Mouse (Mus musculus): ENCODE measurements at regions not wholly inside any gene's neighbourhood (a gene's known extent, or its start where the extent isn't known, plus 50 kb on each side); places are given as distances from the start of the nearest gene placed in this dataset.

DNA sequence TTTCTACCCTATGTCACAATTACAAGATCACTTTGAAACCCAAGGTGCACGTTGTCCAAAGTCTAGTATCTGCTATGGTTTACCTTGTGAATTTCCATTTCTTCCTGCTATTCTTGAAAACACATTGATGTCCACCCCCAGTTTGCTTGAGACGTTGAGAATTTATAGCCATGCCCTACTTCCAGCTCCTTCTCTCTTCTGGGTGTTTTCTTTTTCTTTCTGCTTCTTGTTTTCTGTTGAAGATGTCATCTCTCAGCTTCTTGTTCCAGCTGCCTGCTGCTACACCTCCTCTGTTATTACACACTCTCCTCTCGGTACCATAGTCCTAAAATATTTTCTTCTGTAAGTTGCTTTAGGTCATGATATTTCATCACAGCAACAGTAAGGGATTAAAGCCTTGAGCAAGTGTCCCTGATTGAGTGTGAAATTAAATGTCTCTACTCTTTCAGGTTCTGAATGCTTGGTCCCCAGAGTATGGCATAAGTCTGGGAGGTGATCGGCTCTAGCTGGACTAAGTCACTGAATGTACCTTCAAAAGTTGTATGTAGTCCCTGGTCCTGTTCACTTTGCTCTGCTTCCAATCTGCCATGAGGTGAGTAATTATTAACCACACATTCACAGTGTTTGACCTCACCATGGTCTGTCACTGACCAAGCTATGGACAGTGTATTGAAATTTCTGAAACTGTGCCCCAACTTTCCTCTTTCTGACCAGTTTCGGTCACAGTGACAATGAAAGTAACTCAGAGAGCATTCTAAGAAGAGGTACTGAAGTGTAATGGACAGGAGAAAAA is 718.1 kb downstream of the Epm2a start:
- no peak for DNase-seq (ENCODE audit: low read depth)

DNA sequence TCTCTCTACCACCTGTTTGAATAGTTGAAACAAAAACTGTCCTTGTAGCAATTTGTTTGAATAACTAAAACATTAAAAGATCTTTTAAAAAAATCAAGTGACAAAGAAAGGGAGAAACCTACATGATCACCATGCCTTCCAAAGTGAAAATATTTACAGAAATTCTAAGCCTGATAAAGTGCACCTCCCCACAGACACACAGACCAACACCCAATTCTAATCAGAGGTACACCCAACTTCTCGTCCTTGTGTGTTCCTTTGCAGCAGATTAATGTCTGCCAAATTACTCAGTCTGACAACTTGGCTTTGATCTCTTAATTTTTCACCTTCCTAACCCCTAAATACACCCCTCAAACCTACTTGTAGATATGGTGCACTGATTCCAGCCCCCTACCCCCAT is 719.1 kb downstream of the Epm2a start:
- no peak for DNase-seq (ENCODE audit: low read depth)

DNA sequence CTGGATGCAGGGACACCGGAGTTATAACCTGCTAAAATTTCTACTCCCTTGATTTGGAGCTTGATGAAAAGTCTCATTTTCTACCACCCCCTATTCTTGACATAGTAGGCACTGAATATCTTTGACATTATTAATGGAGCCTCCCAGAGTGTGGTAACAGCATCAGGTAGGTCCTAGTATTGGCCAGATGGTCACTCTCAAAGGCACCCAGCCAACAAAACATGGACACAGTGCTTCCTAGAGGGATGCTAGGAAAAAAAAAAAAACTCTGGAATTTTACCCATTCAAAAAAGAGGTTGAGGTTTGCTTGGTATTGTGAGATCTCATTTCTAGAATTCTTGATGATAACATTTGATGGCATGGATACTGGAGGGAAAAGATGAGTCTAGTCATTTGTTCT is 740.8 kb downstream of the Epm2a start:
- no peak for DNase-seq (ENCODE audit: low read depth)

DNA sequence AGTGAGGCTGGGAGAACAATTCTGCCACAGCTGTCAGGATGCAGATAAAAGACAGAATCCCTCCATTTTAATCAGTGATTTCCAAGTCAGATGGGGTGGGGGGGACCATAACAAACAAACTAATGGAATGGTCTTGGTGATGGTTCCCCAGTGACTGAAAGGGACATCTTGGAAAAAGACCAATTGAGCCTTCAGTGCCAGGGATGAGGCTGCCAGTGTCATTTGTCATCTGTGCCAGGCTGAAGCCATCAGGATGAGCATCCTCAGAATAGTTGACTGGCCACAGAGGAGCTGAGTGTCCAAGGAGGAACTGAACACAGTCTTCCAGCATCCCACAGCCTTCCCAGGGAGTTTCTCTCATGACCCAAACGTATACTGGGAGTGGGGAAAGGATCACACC is 749.3 kb downstream of the Epm2a start:
- DNase-seq (ENCODE audit: low read depth), result no peak

DNA sequence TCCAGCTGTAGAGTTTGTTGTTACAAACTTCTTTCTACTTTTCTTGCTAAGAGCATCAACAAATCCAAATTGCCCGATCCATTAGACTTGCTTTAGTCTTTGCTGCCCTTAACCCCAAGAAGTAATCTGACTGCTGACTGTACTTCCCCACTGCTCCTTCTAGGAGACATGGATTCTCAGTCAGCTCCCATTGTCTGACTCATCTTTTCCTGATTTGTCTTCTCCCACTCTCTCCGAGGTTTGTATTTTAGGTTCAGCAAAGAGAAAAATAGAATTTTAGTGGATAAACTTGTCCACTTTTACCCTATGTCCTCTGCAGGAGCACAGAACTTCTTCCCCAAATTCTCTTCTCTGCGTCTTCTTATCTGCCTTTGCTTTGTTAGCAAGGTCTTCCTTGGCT is 753.5 kb downstream of the Epm2a start:
- no peak for DNase-seq (ENCODE audit: low read depth)

DNA sequence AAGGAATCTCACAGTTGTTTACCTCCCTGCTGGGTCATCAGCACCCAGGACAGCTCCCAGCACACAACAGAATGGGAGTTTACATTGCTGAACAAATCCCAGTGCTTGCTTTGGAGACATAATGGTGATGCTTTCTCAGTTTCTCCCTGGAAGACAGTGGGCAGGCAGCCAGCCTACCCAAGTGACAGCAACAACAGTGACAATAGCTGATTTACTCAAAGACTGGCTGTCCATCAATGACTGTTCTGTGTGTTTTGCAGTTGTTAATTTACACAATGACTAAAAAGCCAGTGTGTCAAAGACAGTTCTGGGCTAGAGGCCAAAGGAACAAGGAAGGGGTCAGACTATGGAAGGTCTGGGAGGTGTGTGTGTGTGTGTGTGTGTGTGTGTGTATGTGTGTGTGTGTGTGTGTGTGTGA is 762.2 kb downstream of the Utrn start:
- DNase-seq (ENCODE audit: low read depth), result no peak

DNA sequence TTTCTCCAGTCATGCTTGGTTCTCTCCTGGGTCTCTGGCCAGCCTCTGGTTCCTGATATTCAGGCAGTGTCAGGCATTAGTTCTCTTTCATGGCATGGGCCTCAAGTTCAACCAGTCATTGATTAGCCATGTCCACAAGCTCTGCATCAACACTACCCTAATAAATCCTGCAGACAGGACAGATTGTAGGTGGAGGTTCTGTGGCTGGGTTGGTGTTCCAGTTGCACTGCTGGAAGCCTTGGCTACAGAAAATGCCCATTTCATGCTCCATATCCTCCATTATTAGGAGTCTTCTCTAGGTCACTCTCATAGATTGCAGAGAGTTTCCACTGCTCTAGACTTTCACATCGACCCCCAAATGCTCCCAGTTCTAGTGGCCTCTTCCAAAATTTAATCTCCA is 757.4 kb downstream of the Utrn start:
- DNase-seq (ENCODE audit: low read depth), result no peak

DNA sequence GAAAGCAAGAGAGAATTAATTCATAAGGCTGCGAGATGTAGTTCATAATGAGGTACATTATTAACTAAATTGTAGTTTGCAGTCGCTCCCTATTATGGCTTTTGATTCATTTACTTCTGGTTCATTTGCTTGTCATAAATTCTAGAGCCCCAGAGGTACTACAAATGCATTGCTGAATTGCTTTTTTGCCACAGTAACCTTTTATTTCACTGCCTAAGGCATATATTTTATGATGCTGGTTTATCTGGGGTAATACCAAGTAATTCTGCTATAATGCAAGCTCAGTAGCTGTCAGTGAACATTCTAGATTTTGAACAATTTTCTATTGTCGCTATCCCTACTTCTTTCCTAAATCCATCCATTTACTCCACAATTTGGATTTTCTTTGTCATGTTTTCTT is 753.4 kb downstream of the Utrn start:
- no peak for DNase-seq (ENCODE audit: low read depth)

DNA sequence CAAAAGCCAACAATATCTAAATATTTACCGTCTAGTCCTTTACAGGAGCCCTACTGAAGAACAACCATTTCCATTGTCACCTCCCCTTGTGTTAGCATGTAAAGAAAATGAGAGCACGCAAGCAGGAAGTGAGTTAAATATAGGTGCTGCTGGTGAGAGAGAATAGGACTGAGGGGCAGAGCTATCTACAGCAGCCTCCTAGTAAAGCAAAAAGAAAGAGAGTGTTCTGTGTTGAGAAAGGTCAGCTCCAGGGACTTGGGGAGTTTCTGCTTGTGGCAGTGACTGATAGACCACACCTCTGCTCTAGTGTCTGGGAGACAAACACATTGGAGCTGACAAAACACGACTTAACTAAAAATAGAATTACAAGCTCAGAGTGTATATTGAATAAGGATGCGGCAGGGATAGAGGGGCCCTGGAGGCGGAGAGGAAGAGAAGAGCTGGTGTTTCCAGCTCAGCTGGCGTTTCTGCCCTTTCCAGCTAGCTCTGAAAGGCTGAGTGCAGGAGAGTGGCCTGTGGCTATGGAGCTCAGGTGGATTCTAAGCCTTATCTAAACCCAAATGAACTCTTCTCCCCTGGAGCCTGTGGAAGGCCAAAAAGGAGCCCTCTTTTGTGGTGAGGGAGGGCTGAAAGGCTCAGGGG is 752.4 kb downstream of the Utrn start:
- DNase-seq (ENCODE audit: low read depth), result no peak

DNA sequence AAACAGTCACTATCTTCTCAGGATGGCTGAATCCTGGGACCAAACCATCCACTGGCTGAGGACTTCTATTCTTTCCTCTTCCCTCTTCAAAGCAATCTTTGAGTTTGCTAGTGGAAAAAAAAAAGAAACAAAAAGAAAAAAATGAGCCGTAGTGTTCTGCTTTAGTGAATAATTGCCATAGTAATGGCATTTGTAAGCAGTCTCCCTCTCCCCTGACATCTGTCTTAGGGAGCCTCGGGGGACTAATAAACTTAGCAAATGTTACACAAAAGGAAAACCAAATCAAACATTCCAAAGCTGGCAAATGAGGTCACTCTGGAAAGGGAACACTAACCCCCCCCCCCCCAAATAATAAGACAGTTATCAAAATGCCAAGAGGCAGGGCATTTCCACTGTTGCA is 744.9 kb downstream of the Utrn start:
- DNase-seq (ENCODE audit: low read depth), result no peak

DNA sequence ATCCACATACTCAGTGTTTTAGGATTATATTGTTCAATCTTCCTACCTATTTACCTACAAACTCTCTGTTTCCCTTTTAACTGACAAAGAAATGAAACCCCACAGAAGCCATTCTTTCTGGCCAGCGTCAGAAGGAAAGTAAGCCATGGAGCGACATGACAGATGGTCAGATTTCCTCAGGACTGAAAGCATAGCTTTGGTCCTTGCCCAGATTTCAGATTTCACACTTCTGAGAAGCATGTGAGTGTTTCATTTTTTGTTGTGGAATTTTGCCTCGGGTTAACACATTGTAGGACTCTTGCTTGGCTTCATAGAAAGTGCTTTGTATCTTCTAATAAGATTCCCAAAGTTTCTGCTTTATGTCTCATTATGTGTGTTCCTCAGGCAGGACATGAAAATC is 739.7 kb downstream of the Utrn start:
- DNase-seq (ENCODE audit: low read depth), result no peak

DNA sequence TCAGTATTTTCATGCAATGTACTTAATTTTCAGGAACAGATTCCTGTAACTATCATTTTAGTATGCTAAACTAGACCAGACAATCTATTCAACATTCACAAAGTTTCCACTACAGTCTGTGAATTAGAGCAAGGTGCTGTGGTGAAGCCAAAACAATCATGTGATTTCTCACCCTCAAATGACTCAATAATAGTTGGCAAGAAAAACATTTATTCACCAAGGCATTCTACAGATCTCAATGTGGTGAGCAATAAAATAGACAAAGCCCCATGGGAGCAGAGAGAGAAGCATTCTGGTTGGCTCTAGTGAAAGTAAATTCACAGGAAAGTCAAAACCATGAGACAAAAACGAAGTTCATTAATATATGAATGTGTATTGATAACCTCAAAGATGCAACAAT is 724.5 kb downstream of the Utrn start:
- no peak for DNase-seq (ENCODE audit: low read depth)

DNA sequence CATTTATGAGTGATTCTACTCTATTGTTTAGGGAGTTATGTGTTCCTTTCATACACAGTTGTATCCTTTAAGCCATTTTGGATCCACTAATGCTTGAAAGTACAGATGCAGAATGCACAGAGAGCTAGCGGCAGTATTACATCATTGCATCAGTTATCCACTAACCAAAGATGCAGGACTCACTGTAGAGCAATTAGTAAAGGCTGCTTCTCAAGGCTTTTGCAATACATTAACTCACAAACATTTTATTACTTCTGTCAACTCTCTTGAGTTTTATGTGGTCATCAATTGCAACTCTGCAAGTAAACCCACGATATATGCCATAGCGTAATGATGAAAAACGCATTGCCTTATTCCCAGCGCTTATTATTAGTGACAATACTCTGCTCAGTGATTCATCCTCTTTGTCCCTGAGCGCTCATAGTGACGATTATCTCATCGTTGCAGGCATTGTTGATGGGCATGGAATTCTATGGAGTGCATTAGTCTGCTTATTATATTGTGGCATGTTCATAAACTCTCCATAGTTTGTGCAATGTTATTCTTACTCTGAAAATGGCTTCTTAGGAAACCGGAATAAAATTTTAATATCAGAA is 722.1 kb downstream of the Utrn start:
- DNase-seq (ENCODE audit: low read depth), result no peak

DNA sequence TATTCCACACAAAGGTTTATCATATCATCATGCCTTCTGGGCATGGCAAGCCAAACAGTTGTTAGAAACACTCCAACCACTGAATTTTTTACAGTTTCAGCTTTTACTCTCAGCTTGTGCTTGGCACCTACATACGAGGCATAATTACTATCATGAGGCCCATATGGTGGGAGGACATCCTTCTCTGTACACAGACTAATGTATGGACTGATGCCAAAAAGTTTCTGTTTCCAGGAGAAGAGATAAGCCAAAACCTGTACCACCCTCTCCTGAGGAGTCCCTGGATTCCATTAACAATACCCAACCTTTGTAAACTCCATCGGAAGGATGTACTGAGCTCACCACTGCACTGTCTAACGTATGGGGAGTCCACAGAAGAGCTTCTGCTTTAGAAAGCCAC is 698.9 kb downstream of the Utrn start:
- DNase-seq (ENCODE audit: low read depth), result no peak

DNA sequence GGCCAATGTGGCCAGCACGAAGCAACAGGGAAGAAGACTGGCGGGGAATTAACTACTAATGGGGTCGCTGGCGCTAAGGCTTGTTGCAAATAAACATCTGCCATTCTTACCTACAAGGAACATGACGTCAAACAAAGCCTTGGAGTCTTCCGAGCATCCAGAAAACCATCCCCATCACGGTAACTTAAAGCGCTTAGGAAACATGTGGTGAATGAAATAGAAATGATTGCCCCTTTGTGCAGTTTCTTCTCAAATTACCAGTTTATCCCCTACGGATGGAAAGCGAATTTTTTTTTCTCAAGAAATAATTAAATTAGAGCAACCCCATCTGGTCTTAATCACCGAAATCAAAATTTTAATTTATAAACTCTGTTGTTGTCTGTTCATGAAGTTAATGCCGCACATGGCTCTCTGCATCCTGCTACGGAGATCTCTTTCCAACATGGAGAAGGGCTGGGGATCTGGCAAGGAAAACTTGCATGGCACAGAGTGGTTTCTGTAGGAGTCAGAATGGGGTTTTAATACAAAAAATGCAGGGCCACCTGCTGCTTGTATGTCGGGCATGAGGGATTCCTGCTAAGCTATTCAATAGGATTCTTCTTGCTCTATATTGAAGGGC is 694.9 kb downstream of the Utrn start:
- no peak for DNase-seq (ENCODE audit: low read depth)

DNA sequence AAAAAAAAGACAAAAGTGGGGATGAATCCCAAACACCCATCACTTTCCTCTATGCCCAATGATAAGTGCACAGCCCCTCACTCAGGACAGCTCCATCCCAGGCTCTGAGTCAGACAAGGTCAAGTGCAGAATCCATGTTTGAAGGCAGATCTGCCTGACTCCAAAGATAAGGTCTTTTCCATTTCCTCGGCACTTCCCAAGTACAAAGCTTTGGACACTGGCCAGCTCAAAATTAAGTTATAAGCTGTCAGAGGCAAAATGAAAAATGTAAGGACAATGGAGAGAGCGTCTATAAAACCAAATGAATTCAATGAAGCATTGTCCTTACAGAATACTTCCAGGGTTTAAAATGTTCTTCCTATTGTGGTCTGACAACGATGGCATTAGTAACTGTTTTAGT is 694.0 kb downstream of the Utrn start:
- DNase-seq (ENCODE audit: low read depth), result no peak

DNA sequence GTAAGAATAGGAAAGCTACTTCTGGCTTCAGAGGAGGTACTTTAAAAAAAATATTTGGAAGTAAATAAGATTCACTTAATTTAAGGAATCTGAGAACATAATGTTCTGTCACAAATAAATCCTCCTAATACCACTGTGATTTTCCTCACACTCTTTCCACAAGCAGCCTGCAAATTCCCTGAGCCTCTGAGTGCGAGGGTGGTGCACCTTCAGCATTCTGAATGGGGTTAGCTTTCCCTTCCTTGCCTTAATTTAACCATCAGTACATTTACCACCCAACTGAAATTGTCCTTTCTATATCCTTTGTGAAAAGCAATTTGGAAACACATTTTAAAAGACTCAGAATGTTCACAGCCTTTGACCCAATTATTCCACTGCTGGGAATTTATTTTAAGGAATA is 691.7 kb downstream of the Utrn start:
- DNase-seq (ENCODE audit: low read depth), result no peak

DNA sequence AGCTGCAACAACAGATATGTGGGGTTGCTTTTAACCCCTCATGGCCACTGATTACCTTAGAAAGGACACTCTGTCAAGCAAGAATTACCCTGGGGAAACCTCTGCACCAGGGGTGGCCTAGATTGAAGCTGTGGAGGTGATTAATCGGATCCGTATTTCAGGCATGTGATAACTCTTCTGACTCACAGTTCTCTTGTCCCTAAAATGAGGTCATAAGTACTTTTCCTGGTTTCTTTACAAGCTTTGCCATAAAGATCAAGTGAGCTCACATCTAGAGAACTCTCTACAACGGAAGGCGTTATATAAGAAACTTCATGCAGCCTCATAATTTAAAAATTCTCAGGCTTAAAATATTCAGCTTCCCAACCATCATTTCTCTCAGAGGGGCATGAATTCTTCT is 688.2 kb downstream of the Utrn start:
- DNase-seq (ENCODE audit: low read depth), result no peak

DNA sequence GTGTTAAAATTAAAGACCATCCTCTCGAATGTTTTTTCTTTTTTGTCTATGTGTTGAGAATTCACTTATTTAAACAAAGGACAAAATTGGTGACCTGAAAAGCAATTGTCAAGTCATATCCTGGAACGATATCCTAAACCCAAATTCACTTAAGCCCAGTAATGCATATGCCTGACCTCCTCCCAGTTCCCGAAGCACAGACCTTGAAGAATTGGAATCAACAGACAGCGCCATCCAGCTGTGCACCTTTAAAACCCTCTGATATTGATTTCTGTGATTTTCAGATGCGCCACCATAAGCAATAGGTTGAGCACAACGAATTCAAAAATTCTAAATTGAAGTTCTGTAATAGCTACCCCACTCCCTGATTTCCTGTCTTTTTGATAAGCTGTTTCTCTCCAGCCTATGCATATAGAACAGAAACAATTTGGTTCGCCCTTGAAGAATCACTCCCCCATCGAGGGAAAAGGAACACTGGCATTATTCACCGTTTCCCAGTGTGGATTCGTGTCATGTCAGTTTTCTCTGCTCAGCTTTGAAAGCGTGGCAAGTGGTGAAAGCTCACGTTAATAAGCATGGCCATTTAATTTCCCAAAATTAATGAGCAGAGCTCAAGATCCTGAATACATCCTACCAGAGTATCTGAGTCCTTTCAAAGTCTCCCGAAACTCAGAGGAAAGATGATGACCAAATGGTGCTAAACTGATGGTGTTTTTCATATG is 682.1 kb downstream of the Utrn start:
- no peak for DNase-seq (ENCODE audit: low read depth)

DNA sequence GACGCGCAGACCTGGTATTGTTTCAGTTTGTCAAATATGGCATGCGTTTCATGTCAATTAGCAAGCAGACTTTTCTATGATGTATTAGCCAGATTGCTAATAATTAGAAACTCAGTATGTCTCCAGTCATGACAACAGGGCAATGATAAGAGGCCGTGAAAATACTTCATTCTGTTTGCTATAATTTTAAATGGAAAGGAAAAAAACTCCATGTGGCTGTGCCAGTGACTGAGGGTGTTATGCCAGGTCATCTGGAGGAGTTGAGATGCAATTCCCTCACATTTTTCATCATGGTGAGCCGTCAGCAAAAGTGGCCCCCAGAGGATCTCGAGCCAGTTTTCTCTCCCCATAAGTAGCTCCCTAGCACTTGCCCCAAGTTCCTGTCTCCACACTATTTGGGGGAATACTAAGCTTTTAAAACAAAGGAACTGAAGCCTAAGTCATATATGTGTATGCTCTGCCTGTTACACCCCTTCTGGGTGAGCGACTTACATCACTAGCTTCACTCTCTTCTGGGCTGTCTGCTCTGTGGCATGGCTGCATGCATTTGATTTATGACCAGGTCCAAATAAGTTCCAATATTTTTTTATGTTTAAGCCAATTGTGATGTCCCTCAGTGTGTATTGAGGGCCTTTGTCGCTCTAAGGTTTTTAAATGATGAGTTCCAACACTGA is 681.4 kb downstream of the Utrn start:
- no peak for DNase-seq (ENCODE audit: low read depth)

DNA sequence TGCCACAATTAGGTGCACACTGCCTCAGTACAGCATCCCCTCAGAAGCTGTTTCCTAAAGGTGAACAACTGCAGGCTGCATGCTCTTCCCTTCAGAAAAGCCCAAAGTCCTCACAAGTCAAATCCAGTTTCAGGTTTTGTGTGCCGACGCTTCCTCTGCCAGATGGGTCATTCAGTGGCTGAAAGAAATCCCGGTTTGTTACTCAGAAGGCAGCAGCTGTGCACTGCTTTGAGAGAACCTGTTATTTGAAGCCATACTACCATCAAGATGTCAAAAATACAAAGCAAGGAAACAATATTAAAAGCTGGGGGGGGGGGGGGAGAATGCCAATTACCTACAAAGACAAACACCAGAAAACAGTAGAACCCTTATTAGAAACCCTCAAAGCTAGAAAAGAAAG is 678.7 kb downstream of the Utrn start:
- no peak for DNase-seq (ENCODE audit: low read depth)

DNA sequence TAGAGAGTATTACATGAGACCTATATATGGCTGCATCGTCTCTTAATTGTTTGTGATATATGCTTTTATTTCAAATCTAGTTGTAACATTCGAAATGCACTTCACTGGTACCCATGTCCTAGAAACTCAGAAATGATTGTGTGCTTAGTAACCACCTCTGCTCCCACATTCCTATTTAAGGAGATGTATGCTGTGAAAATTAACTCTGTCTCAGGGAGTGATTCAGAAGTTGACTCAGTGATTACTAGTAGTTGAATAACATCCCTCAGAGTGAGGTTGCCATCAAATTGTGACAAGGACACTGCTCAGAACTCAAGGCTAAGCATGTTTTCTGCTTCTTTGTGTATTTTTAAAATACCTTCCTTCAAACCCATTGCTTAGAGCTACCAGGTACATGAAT is 661.9 kb downstream of the Utrn start:
- DNase-seq (ENCODE audit: low read depth), result no peak

Measured in induced T-regulatory cell, adult 2 months (primary cell).